Mouse (Mus musculus): ENCODE measurements around the gene Gabra5.

DNA sequence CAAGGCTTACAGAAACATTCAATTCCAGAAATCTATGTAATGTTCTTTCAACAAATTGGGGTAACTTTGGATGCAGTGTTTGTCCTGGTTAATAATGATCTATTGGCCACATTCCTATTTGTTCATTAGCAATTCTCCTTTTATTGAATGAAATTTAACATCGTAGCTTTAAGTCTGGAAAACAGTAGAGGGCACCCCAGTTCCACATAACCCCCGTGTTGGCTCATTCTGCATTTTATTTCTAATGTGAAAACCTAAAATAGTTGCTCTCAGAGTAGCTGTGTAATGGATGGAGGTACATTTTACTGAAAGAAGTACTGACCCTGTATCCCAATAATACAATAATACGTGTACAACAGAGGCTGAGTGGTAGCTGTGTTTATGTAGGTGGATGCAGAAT, 3.1 kb upstream of the Gabra5 start:
- TF ChIP-seq POLR2A (IDR thresholded peaks at IDR 0.05; ENCODE audit: extremely low read depth, insufficient read depth, low read length), result no peak
- peak; percentile 36; the same call in 1 of the 2 replicates for TF ChIP-seq CTCF (IDR thresholded peaks at IDR 0.05; ENCODE audit: extremely low read depth, insufficient read depth, low read length)

Measured in cortical plate, adult 2 months (tissue).